Mouse (Mus musculus) midbrain, embryonic 11.5 days (tissue): ENCODE results near the gene Commd8. TPM values are rescaled to one million over a fixed set of nuclear protein-coding genes. Genes with fewer than 3 reads are reported as not detected.
A peak's percentile ranks its signal among the peaks of the same experiment; 100 is the strongest.
"Not testable (repeated sequence)": the region's sequence is repeated elsewhere in the genome, so short reads cannot be mapped to it uniquely, and the experiment has no call there.

Experiments
- ATAC-seq: fragments of 200-750 bp; cut with Nextera tagmentation; 2 replicates; pipeline ENCODE4 v1.8.0; 2017; ENCODE audit warnings: moderate TSS enrichment, moderate library complexity; ENCODE audit not compliant: low FRiP score
- DNase-seq: peaks from one replicate; pipeline ENCODE4 v3.0.0; 2015; ENCODE audit warnings: low spot score; ENCODE audit errors: missing footprints
- H3K27ac ChIP-seq: fragments of 300-500 bp; sonication (generic); 2 replicates; pipeline ENCODE4 v1.5.1; 2014; ENCODE audit warnings: low read depth, low read length
- H3K27me3 ChIP-seq: fragments of 300-500 bp; sonication (generic); 2 replicates; pipeline ENCODE4 v1.6.1; 2014; ENCODE audit warnings: mild to moderate bottlenecking, low read length, moderate library complexity, mixed read lengths; ENCODE audit not compliant: control insufficient read depth, insufficient read depth
- H3K36me3 ChIP-seq: fragments of 300-500 bp; sonication (generic); 2 replicates; pipeline ENCODE4 v1.6.1; 2014; ENCODE audit warnings: mild to moderate bottlenecking, low read length, moderate library complexity, mixed read lengths; ENCODE audit not compliant: control insufficient read depth, insufficient read depth
- H3K4me1 ChIP-seq: fragments of 300-500 bp; sonication (generic); 2 replicates; pipeline ENCODE4 v1.6.1; 2014; ENCODE audit warnings: low read length; ENCODE audit not compliant: control insufficient read depth, insufficient read depth
- H3K4me2 ChIP-seq: fragments of 300-500 bp; sonication (generic); 2 replicates; pipeline ENCODE4 v1.6.1; 2014; ENCODE audit warnings: mild to moderate bottlenecking, moderate library complexity
- H3K4me3 ChIP-seq: fragments of 300-500 bp; sonication (generic); 2 replicates; pipeline ENCODE4 v1.5.1; 2014; ENCODE audit warnings: low read depth, low read length
- H3K9ac ChIP-seq: fragments of 300-500 bp; sonication (generic); 2 replicates; pipeline ENCODE4 v1.6.1; 2014; ENCODE audit warnings: low read length
- H3K9me3 ChIP-seq: fragments of 300-500 bp; sonication (generic); 2 replicates; pipeline ENCODE4 v1.6.1; 2016; ENCODE audit warnings: low read length; ENCODE audit not compliant: control insufficient read depth
- WGBS: fragments of 180-500 bp; shearing (Covaris S2); extraction: QIAGEN DNeasy Blood & Tissue Kit; methylation state at CpG from one replicate; pipeline ENCODE4 v1.1.7; 2014; 5-methylcytosine and 5-hydroxymethylcytosine counted together
- polyA plus RNA-seq: library from polyadenylated mRNA; unstranded; fragments of >200 nt; fragmentation: Nextera tagmentation; extraction: Ambion mirVana; gene quantifications from 2 replicates; pipeline ENCODE4 v1.2.1, GENCODE M21; 2014

The Commd8 gene
- polyA plus RNA-seq, 1 experiment from 2014 or later: 210 TPM

- Histone ChIP-seq H3K4me1 (no peaks in the 10 kb centered on the region), H3K36me3 (peaks cover 15% of the 10 kb centered on the region), H3K27me3 (no peaks in the 10 kb centered on the region), H3K4me3 (no peak overlapping the region), H3K4me2 (no peak overlapping the region), H3K9me3 (no peaks in the 10 kb centered on the region), H3K27ac (no peak overlapping the region), H3K9ac (no peak overlapping the region)
- no peak for ATAC-seq
- DNase-seq: no peak
- 84% methylated on average over 6 of the region's 6 CpGs for WGBS
These were observed 8.5 kb downstream of the Commd8 start for GRCm38 (mm10) chr5:72159537-72159936.

GRCm38 (mm10) chr5:72158667-72159066 lies 9.3 kb downstream of the Commd8 start:
- no peak for ATAC-seq
- no peaks in the 10 kb centered on the region for H3K4me1 ChIP-seq

GRCm38 (mm10) chr5:72156598-72156997 lies 11.4 kb downstream of the Commd8 start:
- DNase-seq (no peak), ATAC-seq (no peak)
- H3K4me3 ChIP-seq: no peak overlapping the region
- WGBS: 96% methylated on average over 5 of the region's 5 CpGs
- H3K9ac ChIP-seq: no peak overlapping the region
- H3K4me2 ChIP-seq: no peak overlapping the region
- no peaks in the 10 kb centered on the region for H3K27me3 ChIP-seq
- H3K9me3 ChIP-seq: no peaks in the 10 kb centered on the region
- H3K27ac ChIP-seq: no peak overlapping the region
- no peaks in the 10 kb centered on the region for H3K4me1 ChIP-seq
- H3K36me3 ChIP-seq: peaks cover 15% of the 10 kb centered on the region

More at GRCm38 (mm10) chr5:72158667-72159066, 9.3 kb downstream of the Commd8 start:
- WGBS: 94% methylated on average over 12 of the region's 12 CpGs
- H3K9me3 ChIP-seq: no peaks in the 10 kb centered on the region
- no peak overlapping the region for H3K4me3 ChIP-seq
- no peak overlapping the region for H3K27ac ChIP-seq
- no peak overlapping the region for H3K4me2 ChIP-seq
- no peaks in the 10 kb centered on the region for H3K27me3 ChIP-seq
- H3K36me3 ChIP-seq: peaks cover 15% of the 10 kb centered on the region
- DNase-seq: no peak
- no peak overlapping the region for H3K9ac ChIP-seq

DNA sequence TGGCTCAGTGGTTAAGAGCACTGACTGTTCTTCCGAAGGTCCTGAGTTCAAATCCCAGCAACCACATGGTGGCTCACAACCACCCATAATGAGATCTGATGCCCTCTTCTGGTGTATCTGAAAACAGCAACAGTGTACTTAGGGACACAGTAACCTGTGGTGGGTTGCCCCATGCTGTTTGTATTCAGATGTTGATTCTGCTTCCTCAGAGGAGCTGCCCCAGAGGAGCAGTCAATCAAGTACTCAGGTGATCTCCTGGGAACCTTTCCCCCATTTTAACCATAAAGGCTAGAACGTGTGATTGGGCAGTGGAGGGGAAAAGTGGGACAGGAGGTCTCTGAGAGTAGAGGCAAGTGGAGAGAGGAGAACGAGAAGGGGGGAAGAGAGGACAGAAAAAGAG lies 12.3 kb downstream of the Commd8 start:
- H3K9ac ChIP-seq, DNase-seq, H3K27me3 ChIP-seq, H3K4me2 ChIP-seq, H3K27ac ChIP-seq, H3K4me3 ChIP-seq, ATAC-seq, H3K9me3 ChIP-seq, H3K4me1 ChIP-seq: not testable (repeated sequence)
- WGBS: 80% methylated on average over 3 of the region's 3 CpGs
- peaks cover 12% of the 10 kb centered on the region for H3K36me3 ChIP-seq

DNA sequence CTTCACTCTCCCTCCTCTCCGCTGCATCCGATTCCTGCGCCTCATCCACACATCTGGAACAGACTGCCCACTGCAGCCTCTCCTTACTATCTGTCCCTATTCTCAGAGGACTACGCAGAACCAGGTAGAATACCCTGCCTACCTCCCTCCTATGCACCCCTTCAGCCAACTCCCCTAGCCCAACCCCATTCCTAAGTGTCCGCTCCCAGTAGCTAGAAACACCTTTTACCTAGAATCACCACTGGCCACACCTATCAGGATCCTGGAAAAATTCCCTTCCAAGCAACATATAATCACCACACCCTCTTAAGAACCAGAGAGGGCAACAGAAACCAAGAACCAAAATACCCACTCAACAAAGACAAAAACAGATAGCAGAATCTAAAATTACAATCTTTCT lies 17.1 kb downstream of the Commd8 start:
- Histone ChIP-seq H3K27ac (no peak overlapping the region), H3K4me2 (no peak overlapping the region), H3K4me1 (no peaks in the 10 kb centered on the region), H3K9ac (no peak overlapping the region), H3K27me3 (no peaks in the 10 kb centered on the region), H3K4me3 (no peak overlapping the region), H3K36me3 (no peaks in the 10 kb centered on the region; the same call in 1 of the 2 replicates), H3K9me3 (no peaks in the 10 kb centered on the region)
- DNase-seq (no peak), ATAC-seq (no peak)
- 92% methylated on average over 5 of the region's 5 CpGs for WGBS

DNA sequence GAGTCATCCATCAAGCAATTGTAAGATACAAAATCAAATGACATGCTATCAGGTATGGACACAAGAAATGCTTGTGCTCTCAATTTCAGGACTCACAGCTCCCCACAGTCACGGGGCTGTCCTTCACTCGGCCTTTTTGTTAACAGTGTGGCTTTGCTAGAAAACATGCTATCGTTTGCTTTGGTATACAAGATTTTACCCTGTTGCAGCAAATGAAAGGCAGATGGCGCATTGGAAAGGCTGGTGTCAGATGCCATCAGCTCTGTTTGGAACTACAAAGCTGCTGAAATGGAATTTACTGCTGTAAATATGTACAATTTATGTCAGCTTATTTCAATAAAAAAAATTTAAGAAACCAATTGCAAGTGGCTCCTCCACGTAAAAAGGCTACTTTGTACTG lies 19.3 kb downstream of the Commd8 start:
- H3K9me3 ChIP-seq: no peaks in the 10 kb centered on the region
- no peak overlapping the region for H3K4me3 ChIP-seq
- H3K36me3 ChIP-seq: no peaks in the 10 kb centered on the region
- ATAC-seq: no peak
- H3K9ac ChIP-seq: no peak overlapping the region
- DNase-seq: no peak
- no peaks in the 10 kb centered on the region for H3K27me3 ChIP-seq
- H3K4me1 ChIP-seq: no peaks in the 10 kb centered on the region
- H3K4me2 ChIP-seq: no peak overlapping the region
- H3K27ac ChIP-seq: no peak overlapping the region
- WGBS: 48% methylated on average over 5 of the region's 5 CpGs

GRCm38 (mm10) chr5:72139619-72140018 lies 28.4 kb downstream of the Commd8 start:
- 94% methylated on average over 1 of the region's 1 CpGs for WGBS
- Histone ChIP-seq H3K4me1 (no peaks in the 10 kb centered on the region), H3K36me3 (no peaks in the 10 kb centered on the region), H3K4me2 (no peak overlapping the region), H3K9ac (no peak overlapping the region), H3K9me3 (no peaks in the 10 kb centered on the region), H3K27me3 (no peaks in the 10 kb centered on the region), H3K4me3 (no peak overlapping the region), H3K27ac (no peak overlapping the region)
- DNase-seq: peak; percentile 26
- ATAC-seq: no peak

- Histone ChIP-seq H3K36me3 (no peaks in the 10 kb centered on the region), H3K9ac (no peak overlapping the region), H3K4me2 (no peak overlapping the region), H3K4me3 (no peak overlapping the region), H3K9me3 (no peaks in the 10 kb centered on the region), H3K27me3 (no peaks in the 10 kb centered on the region), H3K27ac (no peak overlapping the region), H3K4me1 (no peaks in the 10 kb centered on the region)
- DNase-seq (peak; percentile 33), ATAC-seq (no peak)
- WGBS: 85% methylated on average over 7 of the region's 7 CpGs
These were observed 29.7 kb downstream of the Commd8 start for GRCm38 (mm10) chr5:72138256-72138655.

GRCm38 (mm10) chr5:72133906-72134305 lies 34.1 kb downstream of the Commd8 start:
- Histone ChIP-seq H3K9me3 (no peaks in the 10 kb centered on the region), H3K4me2 (no peak overlapping the region), H3K9ac (no peak overlapping the region), H3K4me3 (no peak overlapping the region), H3K27me3 (no peaks in the 10 kb centered on the region), H3K4me1 (no peaks in the 10 kb centered on the region), H3K36me3 (no peaks in the 10 kb centered on the region), H3K27ac (no peak overlapping the region)
- peak; percentile 21 for DNase-seq
- 75% methylated on average over 2 of the region's 2 CpGs for WGBS
- ATAC-seq: no peak

GRCm38 (mm10) chr5:72126681-72127080 lies 41.3 kb downstream of the Commd8 start:
- no peaks in the 10 kb centered on the region for H3K27me3 ChIP-seq
- 96% methylated on average over 4 of the region's 4 CpGs for WGBS
- ATAC-seq (no peak), DNase-seq (no peak)
- H3K4me1 ChIP-seq: no peaks in the 10 kb centered on the region
- no peaks in the 10 kb centered on the region for H3K36me3 ChIP-seq
- no peak overlapping the region for H3K27ac ChIP-seq
- H3K9ac ChIP-seq: no peak overlapping the region
- H3K4me3 ChIP-seq: no peak overlapping the region
- H3K9me3 ChIP-seq: no peaks in the 10 kb centered on the region
- H3K4me2 ChIP-seq: no peak overlapping the region
